Mouse (Mus musculus): ENCODE data around the gene Fam193b. TPM values are rescaled to one million over a fixed set of nuclear protein-coding genes. Genes with fewer than 3 reads are reported as not detected.

Fam193b gene
- 51.6 TPM for polyA plus RNA-seq (2017; shearing (Covaris generic))

DNA sequence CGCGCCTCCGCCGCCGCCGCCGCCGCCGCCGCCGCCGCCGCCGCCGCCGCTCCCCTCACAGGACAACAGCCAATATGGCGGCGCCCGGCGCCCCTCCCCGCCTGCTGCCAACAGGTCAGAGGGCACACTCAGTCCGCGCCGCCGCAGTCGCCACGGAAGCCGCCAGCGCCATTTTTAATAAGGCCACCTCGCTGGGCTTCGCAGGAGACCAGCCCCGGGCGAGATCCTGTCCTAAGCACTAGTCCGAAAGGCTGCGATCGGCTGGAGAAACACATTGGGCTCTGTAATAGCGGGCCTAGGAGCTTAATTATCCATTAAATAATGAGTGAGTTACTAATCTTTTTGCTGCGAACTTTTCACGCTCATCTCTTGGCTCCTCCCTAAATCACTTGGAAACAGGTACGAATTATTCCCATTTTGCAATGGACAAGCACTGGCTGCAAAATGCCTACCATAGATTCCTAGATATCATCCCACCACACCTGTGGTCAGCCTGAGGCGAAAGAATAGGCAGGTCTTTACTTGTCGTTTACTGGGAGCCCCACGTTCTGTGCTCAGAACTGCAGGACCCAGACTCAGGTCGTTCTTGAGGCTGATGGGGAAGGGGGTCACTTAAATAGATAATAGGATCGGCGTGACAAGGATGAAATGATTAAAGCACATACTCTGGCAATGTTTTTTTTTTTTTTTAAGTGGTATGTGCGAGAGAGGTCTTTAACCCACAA is at the start of gene Fam193b:
Fam193b (minus strand) TSS at position 94 of the 725 bp plus-strand sequence.

DNA sequence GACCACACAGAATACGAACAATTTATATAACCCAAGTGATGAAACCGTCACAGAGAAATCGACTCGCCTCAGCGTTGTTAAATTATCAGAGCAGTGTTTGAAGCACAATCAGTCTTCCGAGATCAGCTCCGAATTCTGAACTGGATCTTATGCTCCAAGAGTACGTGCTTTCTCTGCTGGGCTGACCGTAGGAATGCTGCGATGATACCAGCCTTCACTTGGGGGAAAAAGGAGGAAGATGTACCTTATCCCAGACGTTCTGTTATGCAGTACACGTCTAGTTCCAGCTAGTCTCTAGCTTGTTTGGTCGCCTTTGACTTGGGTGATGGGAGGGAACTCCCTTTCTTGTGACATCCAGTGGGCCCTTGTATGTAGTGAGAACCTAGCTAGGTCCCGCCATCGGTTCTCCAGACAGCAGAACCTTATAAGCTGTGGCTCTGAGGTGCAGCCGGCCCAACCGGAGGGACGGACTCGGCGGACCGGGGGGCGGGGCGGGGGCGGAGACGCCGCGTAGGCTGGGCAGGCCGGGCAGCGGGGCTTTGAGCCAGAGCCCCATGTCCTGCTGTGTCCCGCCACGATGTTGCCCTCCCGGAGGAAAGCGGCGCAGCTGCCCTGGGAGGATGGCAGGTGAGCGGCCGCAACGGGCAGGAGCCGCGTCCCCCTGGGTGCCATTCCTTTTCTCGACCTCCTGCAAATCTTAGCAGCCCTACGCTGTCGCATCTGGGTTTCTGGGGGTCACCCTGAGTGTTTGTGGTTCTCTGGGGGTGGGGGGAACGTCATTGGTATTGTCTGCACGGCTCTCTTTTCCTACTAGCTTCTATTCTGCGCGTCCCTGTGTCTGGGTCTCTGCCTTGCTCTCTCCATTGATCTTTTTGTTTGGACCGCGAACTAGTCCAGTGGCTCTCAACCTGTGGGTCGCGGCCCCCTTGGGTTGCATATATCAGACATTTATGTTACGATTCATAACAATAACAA is 28.9 kb upstream of the Fam193b start, which contains the start of gene B4galt7:
B4galt7 (plus strand) TSS at position 331 of the 975 bp plus-strand sequence.

DNA sequence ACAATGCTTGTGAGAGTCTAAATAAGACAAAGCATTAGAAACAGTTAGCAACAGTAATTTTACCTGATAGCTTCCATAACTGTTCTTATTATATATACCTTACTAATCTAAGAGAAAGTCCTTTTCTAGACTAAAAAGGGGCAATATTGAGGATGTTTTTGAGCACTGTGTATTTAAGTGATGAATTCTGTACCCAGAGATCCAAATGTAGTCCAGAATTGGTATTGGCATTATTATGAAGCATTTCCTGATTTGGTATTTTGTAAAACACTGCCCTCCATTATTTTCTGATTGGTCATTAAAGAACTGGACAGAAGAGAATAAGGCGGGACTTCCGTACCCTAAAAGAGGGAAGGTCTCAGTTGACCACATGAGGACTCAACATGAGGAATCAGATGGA is 2.5 kb upstream of the Fam193b start, which contains the start of gene Tmed9:
Tmed9 (plus strand) TSS at position 301 of the 400 bp plus-strand sequence.

DNA sequence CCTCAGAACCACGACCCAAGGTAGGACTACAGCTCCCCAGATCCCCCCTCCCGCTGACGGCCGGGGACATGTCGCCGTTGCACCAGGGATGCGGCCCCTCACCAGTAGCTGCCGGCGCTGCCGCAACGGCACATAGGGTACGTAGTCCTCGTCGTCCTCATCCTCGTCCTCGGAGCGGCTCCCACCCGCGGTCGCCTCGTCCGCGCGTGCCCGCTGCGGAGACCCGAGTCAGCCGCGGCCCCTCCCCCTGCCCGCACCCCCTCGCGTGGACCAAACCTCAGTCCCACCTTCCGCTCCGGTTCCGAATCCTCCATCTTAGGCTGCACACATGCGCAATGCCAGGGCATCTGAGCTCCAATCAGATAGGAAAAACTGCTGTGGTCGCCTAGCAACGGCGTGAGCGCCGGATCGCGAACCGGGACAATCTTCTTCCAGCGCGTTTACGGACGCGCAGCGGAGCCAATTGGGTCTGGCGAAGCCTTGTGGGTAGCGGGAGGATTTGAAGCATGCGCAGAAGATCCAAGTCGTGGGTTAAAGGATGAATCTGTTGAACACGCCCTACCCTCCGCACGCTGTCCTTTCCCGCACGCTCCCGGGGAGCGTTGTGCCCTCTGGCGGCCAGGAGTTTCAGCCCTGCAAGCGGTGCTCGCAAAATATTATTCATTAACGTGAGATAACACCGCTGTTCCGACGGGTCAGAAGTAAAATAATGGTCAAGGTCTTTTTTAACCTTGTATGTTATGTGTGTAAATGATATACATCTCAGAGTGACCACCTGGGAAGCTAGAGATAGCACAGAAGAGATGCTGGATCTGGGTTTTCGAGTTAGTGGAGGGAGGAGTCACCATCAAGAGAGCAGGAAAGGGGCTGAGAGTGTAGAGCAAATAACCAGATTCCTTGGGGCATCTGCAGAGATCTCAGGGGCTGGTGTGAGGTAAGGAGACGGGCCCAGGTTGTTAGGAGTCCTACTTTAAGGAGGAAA is 34.4 kb downstream of the Fam193b start, which contains the start of gene Ddx41:
Ddx41 (minus strand) TSS at position 465 of the 982 bp plus-strand sequence.

DNA sequence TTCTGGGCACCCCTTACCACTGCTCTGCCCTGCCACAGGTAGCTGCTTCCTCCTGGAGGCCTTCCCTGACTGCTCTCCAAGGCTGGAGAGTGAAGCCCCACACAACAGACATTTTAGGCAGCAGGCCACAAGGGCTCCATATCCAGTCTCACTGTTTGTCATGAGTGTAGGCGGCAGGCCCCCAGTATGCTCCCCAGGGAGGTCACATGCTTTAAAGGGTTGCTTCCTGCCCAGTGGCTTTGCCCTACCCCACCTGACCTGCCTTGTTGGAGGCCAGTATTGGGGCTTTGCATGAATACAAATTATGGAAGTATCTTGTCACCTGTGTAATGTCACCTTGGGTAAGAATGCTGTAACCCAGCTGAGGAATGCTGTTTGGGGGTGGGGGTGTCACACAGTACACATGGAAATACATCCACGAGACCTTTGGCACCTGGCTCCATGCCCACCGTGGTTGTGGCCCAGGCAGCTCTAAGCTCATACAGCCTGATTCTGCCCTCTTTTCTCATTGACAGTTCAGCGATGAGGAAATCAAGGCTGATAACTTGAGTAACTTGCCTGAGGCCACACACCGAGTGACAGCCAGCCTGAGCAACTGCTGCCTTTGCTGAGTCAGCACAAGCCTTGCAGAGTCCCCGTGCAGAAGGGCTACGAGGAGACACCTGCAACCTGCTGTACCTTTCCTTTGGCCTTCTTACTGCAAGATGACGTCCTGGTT is 41.6 kb downstream of the Fam193b start, which contains the start of gene Dok3:
Dok3 (minus strand) TSS at position 99 of the 718 bp plus-strand sequence.

DNA sequence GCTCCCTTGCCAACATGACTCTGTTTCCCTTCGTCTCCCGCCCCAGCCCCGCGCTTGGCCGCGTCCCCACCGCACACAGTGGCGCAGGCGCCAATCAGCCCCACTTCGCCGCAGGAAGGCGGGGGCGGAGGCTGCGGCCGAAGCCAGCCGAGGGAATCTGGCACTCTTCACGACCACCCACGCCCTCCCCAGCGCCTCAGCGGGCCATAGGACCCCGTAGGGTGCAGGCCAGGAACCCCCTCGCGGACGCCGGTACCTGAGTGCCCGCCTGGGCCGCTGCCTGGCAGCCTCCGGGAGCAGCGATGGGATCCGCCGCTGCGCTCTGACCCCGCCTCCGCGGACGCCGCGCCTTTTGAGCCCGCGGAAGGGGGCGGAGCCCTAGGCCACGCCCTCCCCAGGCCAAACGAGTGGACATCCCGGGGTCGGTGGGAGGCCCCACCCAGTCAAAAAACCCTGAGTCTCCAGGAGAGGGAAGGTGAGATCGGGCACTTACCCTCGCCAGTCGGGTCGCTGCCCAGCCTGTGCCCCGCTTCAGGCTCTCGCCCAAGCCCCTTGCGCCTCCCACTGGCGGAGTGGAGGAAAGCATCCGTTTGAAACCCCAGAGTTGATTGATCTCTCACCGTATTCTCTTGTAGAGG is 57.7 kb downstream of the Fam193b start, which contains the start of gene Pdlim7:
Pdlim7 (minus strand) TSS at position 566 of the 638 bp plus-strand sequence.

Other genes with a start within 250 kb of the Fam193b start
- 90.2 TPM for gene Rab24, start 249.2 kb downstream of the Fam193b start, polyA plus RNA-seq (2017; shearing (Covaris generic))
- not detected for gene Mxd3, start 241.3 kb downstream of the Fam193b start, polyA plus RNA-seq (2017; shearing (Covaris generic))
- 148 TPM for gene Lman2, start 208.3 kb downstream of the Fam193b start, polyA plus RNA-seq (2017; shearing (Covaris generic))
- gene Rgs14, start 201.4 kb downstream of the Fam193b start, polyA plus RNA-seq (2017; shearing (Covaris generic)), result 66.5 TPM
- 0.28 TPM for gene Slc34a1, start 172.9 kb downstream of the Fam193b start, polyA plus RNA-seq (2017; shearing (Covaris generic))
- gene Pfn3, start 155.9 kb downstream of the Fam193b start, polyA plus RNA-seq (2017; shearing (Covaris generic)), result 0.82 TPM
- not detected for gene F12, start 144.3 kb downstream of the Fam193b start, polyA plus RNA-seq (2017; shearing (Covaris generic))
- gene Grk6, start 126.0 kb downstream of the Fam193b start, polyA plus RNA-seq (2017; shearing (Covaris generic)), result 345 TPM
- 8.0 TPM for gene Prr7, start 106.9 kb downstream of the Fam193b start, polyA plus RNA-seq (2017; shearing (Covaris generic))
- not detected for gene Dbn1, start 83.0 kb downstream of the Fam193b start, polyA plus RNA-seq (2017; shearing (Covaris generic))
- 8.9 TPM for gene Pdlim7, start 57.4 kb downstream of the Fam193b start, polyA plus RNA-seq (2017; shearing (Covaris generic))
- not detected for gene Dok3, start 41.8 kb downstream of the Fam193b start, polyA plus RNA-seq (2017; shearing (Covaris generic))
- gene Ddx41, start 34.5 kb downstream of the Fam193b start, polyA plus RNA-seq (2017; shearing (Covaris generic)), result 68.7 TPM
- gene Tmed9, start 2.6 kb upstream of the Fam193b start, polyA plus RNA-seq (2017; shearing (Covaris generic)), result 224 TPM
- 34.4 TPM for gene B4galt7, start 28.8 kb upstream of the Fam193b start, polyA plus RNA-seq (2017; shearing (Covaris generic))
- gene Caml, start 51.9 kb upstream of the Fam193b start, polyA plus RNA-seq (2017; shearing (Covaris generic)), result 23.9 TPM
- gene Ddx46, start 63.9 kb upstream of the Fam193b start, polyA plus RNA-seq (2017; shearing (Covaris generic)), result 70.6 TPM
- 34.0 TPM for gene B230219D22Rik, start 122.0 kb upstream of the Fam193b start, polyA plus RNA-seq (2017; shearing (Covaris generic))
- 29.3 TPM for gene Txndc15, start 143.5 kb upstream of the Fam193b start, polyA plus RNA-seq (2017; shearing (Covaris generic))
- gene Pcbd2, start 156.2 kb upstream of the Fam193b start, polyA plus RNA-seq (2017; shearing (Covaris generic)), result 45.3 TPM
- 0.39 TPM for gene Catsper3, start 213.4 kb upstream of the Fam193b start, polyA plus RNA-seq (2017; shearing (Covaris generic))

Data from effector memory CD4-positive, alpha-beta T cell, adult 7 months (primary cell).